Mouse (Mus musculus) stomach, embryonic 15.5 days (tissue): ENCODE data around the gene Shc3. TPM values are rescaled to one million over a fixed set of nuclear protein-coding genes. Genes with fewer than 3 reads are reported as not detected.

ENCODE experiments used
- ATAC-seq: fragments of 200-750 bp; cut with Nextera tagmentation; 2 replicates; pipeline ENCODE4 v1.8.0; 2017; ENCODE audit warnings: low read depth, moderate number of reproducible peaks, moderate TSS enrichment; ENCODE audit not compliant: insufficient read depth, low FRiP score
- H3K27ac ChIP-seq: fragments of 300-500 bp; sonication (generic); 2 replicates; pipeline ENCODE4 v1.5.1; 2015; ENCODE audit warnings: mild to moderate bottlenecking, inconsistent platforms
- H3K27me3 ChIP-seq: fragments of 300-500 bp; sonication (generic); replicated peaks from 2 replicates; pipeline ENCODE4 v1.6.1; 2015; ENCODE audit warnings: inconsistent platforms
- H3K36me3 ChIP-seq: fragments of 300-500 bp; sonication (generic); 2 replicates; pipeline ENCODE4 v1.6.1; 2015; ENCODE audit warnings: inconsistent platforms
- H3K4me1 ChIP-seq: fragments of 300-500 bp; sonication (generic); 2 replicates; pipeline ENCODE4 v1.6.1; 2015; ENCODE audit warnings: inconsistent platforms
- H3K4me2 ChIP-seq: fragments of 300-500 bp; sonication (generic); 2 replicates; pipeline ENCODE4 v1.6.1; 2015; ENCODE audit warnings: mild to moderate bottlenecking, inconsistent platforms
- H3K4me3 ChIP-seq: fragments of 300-500 bp; sonication (generic); replicated peaks from 2 replicates; pipeline ENCODE4 v1.5.1; 2015; ENCODE audit warnings: inconsistent platforms
- H3K9ac ChIP-seq: fragments of 300-500 bp; sonication (generic); 2 replicates; pipeline ENCODE4 v1.6.1; 2015; ENCODE audit warnings: inconsistent platforms
- H3K9me3 ChIP-seq: fragments of 300-500 bp; sonication (generic); 2 replicates; pipeline ENCODE4 v1.6.1; 2016; ENCODE audit warnings: inconsistent platforms
- WGBS: fragments of 180-500 bp; shearing (Covaris S2); methylation state at CpG from one replicate; pipeline ENCODE4 v1.1.7; 2015; 5-methylcytosine and 5-hydroxymethylcytosine counted together
- polyA plus RNA-seq: library from polyadenylated mRNA; unstranded; fragments of >200 nt; fragmentation: Nextera tagmentation; extraction: Ambion mirVana; gene quantifications from 2 replicates; pipeline ENCODE4 v1.2.1, GENCODE M21; 2015

The Shc3 gene
- polyA plus RNA-seq, 1 experiment from 2014 or later, result 0.35 TPM

GRCm38 (mm10) chr13:51409936-51410481 is 159.2 kb downstream of the Shc3 start:
- Histone ChIP-seq H3K4me2 (peak overlapping the region; percentile 72), H3K9ac (no peak overlapping the region)
- 52% methylated on average over 6 of the region's 6 CpGs for WGBS

GRCm38 (mm10) chr13:51408519-51409001 is 160.7 kb downstream of the Shc3 start, which contains the start of gene S1pr3:
Gene S1pr3 (plus strand): TSS chr13:51408639.
- peak; percentile 84 for ATAC-seq
- Histone ChIP-seq H3K4me2 (peak within 1 kb of the TSS; percentile 72), H3K9ac (peak within 1 kb of the TSS; percentile 44), H3K27me3 (no peaks in the 10 kb centered on the region), H3K4me1 (peaks cover 15% of the 10 kb centered on the region), H3K9me3 (no peaks in the 10 kb centered on the region), H3K4me3 (peak within 1 kb of the TSS; percentile 55), H3K36me3 (no peaks in the 10 kb centered on the region), H3K27ac (peak within 1 kb of the TSS; percentile 81)
- WGBS, result under 1% methylated on average over 33 of the region's 33 CpGs

More at GRCm38 (mm10) chr13:51409936-51410481, 159.2 kb downstream of the Shc3 start:
- H3K9me3 ChIP-seq, result no peaks in the 10 kb centered on the region
- peaks cover 9% of the 10 kb centered on the region for H3K36me3 ChIP-seq
- no peaks in the 10 kb centered on the region for H3K27me3 ChIP-seq
- no peak for ATAC-seq
- H3K27ac ChIP-seq, result no peak overlapping the region
- peaks cover 15% of the 10 kb centered on the region for H3K4me1 ChIP-seq
- peak overlapping the region; percentile 55 for H3K4me3 ChIP-seq

GRCm38 (mm10) chr13:51407541-51408217 is 161.5 kb downstream of the Shc3 start:
- 0 out of 2 replicates have a peak, but pooled peaks have one; percentile 24 for ATAC-seq
- Histone ChIP-seq H3K4me3 (peak overlapping the region; percentile 55), H3K27me3 (no peaks in the 10 kb centered on the region), H3K4me2 (peak overlapping the region; percentile 72), H3K36me3 (no peaks in the 10 kb centered on the region), H3K9me3 (no peaks in the 10 kb centered on the region), H3K4me1 (peaks cover 15% of the 10 kb centered on the region), H3K27ac (peak overlapping the region; percentile 81), H3K9ac (peak overlapping the region; percentile 16; the same call in 1 of the 2 replicates)
- 30% methylated on average over 13 of the region's 13 CpGs for WGBS

GRCm38 (mm10) chr13:51405731-51406320 is 163.4 kb downstream of the Shc3 start:
- Histone ChIP-seq H3K27me3 (no peaks in the 10 kb centered on the region), H3K36me3 (no peaks in the 10 kb centered on the region), H3K4me3 (no peak overlapping the region), H3K4me1 (peaks cover 5% of the 10 kb centered on the region), H3K27ac (no peak overlapping the region), H3K9ac (no peak overlapping the region), H3K9me3 (no peaks in the 10 kb centered on the region), H3K4me2 (no peak overlapping the region)
- no peak for ATAC-seq
- WGBS, result 82% methylated on average over 13 of the region's 13 CpGs

- no peak overlapping the region for H3K9ac ChIP-seq
- no peaks in the 10 kb centered on the region for H3K27me3 ChIP-seq
- H3K4me3 ChIP-seq, result no peak overlapping the region
- H3K4me1 ChIP-seq, result peaks cover 9% of the 10 kb centered on the region
- ATAC-seq, result no peak
- H3K27ac ChIP-seq, result no peak overlapping the region
- no peaks in the 10 kb centered on the region for H3K36me3 ChIP-seq
- H3K4me2 ChIP-seq, result no peak overlapping the region
- no peaks in the 10 kb centered on the region for H3K9me3 ChIP-seq
- WGBS, result 71% methylated on average over 4 of the region's 4 CpGs
Measured at GRCm38 (mm10) chr13:51404566-51404965, 164.7 kb downstream of the Shc3 start.

- Histone ChIP-seq H3K36me3 (no peaks in the 10 kb centered on the region), H3K27me3 (no peaks in the 10 kb centered on the region), H3K9ac (no peak overlapping the region), H3K4me1 (peaks cover 4% of the 10 kb centered on the region; the same call in 1 of the 2 replicates), H3K4me2 (peak overlapping the region; percentile 81), H3K4me3 (peak overlapping the region; percentile 34), H3K9me3 (no peaks in the 10 kb centered on the region), H3K27ac (no peak overlapping the region)
- WGBS, result 5% methylated on average over 20 of the region's 20 CpGs
- no peak for ATAC-seq
Measured at GRCm38 (mm10) chr13:51400736-51401501, 168.3 kb downstream of the Shc3 start.

GRCm38 (mm10) chr13:51400186-51400719 is 169.0 kb downstream of the Shc3 start:
- Histone ChIP-seq H3K4me3 (peak overlapping the region; percentile 34), H3K27me3 (no peaks in the 10 kb centered on the region), H3K9ac (no peak overlapping the region), H3K4me2 (peak overlapping the region; percentile 81), H3K4me1 (peaks cover 4% of the 10 kb centered on the region; the same call in 1 of the 2 replicates), H3K9me3 (no peaks in the 10 kb centered on the region), H3K36me3 (no peaks in the 10 kb centered on the region), H3K27ac (no peak overlapping the region)
- WGBS, result 24% methylated on average over 14 of the region's 14 CpGs
- ATAC-seq, result peak; percentile 53; the same call in 1 of the 2 replicates

GRCm38 (mm10) chr13:51399562-51399961 is 169.7 kb downstream of the Shc3 start:
- 89% methylated on average over 3 of the region's 3 CpGs for WGBS
- Histone ChIP-seq H3K4me3 (no peak overlapping the region), H3K9me3 (no peaks in the 10 kb centered on the region), H3K27me3 (no peaks in the 10 kb centered on the region), H3K36me3 (no peaks in the 10 kb centered on the region), H3K4me1 (peaks cover 4% of the 10 kb centered on the region; the same call in 1 of the 2 replicates), H3K27ac (no peak overlapping the region), H3K9ac (no peak overlapping the region), H3K4me2 (no peak overlapping the region)
- ATAC-seq, result no peak

GRCm38 (mm10) chr13:51397861-51398260 is 171.4 kb downstream of the Shc3 start:
- Histone ChIP-seq H3K36me3 (no peaks in the 10 kb centered on the region), H3K4me2 (no peak overlapping the region), H3K9me3 (no peaks in the 10 kb centered on the region), H3K4me3 (no peak overlapping the region), H3K27me3 (no peaks in the 10 kb centered on the region), H3K9ac (no peak overlapping the region), H3K4me1 (peaks cover 4% of the 10 kb centered on the region; the same call in 1 of the 2 replicates), H3K27ac (no peak overlapping the region)
- no peak for ATAC-seq
- WGBS, result 71% methylated on average over 6 of the region's 6 CpGs

GRCm38 (mm10) chr13:51392256-51392655 is 177.0 kb downstream of the Shc3 start:
- Histone ChIP-seq H3K4me2 (no peak overlapping the region), H3K4me1 (no peaks in the 10 kb centered on the region), H3K27me3 (no peaks in the 10 kb centered on the region), H3K9me3 (no peaks in the 10 kb centered on the region), H3K9ac (no peak overlapping the region), H3K4me3 (no peak overlapping the region), H3K36me3 (no peaks in the 10 kb centered on the region), H3K27ac (no peak overlapping the region)
- ATAC-seq, result no peak
- WGBS, result 71% methylated on average over 1 of the region's 1 CpGs

- WGBS, result 79% methylated on average over 6 of the region's 6 CpGs
- H3K9ac ChIP-seq, result no peak overlapping the region
- no peak for ATAC-seq
- H3K4me1 ChIP-seq, result no peaks in the 10 kb centered on the region
- no peak overlapping the region for H3K4me2 ChIP-seq
- no peaks in the 10 kb centered on the region for H3K9me3 ChIP-seq
- no peaks in the 10 kb centered on the region for H3K27me3 ChIP-seq
- H3K4me3 ChIP-seq, result no peak overlapping the region
- H3K36me3 ChIP-seq, result no peaks in the 10 kb centered on the region
- no peak overlapping the region for H3K27ac ChIP-seq
Measured at GRCm38 (mm10) chr13:51391359-51391916, 177.8 kb downstream of the Shc3 start.
